Mouse (Mus musculus): ENCODE measurements around the gene Shc3. TPM values are rescaled to one million over a fixed set of nuclear protein-coding genes. Genes with fewer than 3 reads are reported as not detected.
A peak's percentile ranks its signal among the peaks of the same experiment; 100 is the strongest.

Gene Shc3
- total RNA-seq (2015; ENCODE audit: low replicate concordance) = not detected in 2 replicates
- total RNA-seq (2017; ENCODE audit: low replicate concordance) = not detected in 2 replicates

GRCm38 (mm10) chr13:51568911-51569684 lies at the start of gene Shc3:
TSS of gene Shc3 (minus strand) at chr13:51569419.
- ATAC-seq (replicated peaks; ENCODE audit: low FRiP score, poor library complexity, severe bottlenecking) = no peak

DNA sequence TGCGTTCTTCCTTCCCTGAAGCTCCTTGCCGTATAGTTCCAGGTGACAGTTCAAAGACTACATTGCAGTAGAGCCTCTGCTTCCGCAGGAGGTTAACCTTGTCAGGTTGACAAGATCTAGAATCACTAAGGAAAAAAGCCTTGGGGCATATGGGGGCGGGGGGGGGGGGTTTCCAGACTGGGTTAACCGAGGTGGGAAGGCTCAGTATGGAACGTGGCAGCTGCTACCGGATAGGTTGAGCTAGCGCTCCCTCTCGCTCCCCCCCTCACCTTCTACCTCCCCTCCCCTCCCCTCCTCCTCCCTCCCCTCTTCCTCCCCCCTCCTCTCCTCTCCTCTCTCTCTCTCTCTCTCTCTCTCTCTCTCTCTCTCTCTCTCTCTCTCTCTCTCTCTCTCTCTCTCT lies 49.4 kb upstream of the Shc3 start:
- no peak for ATAC-seq (replicated peaks; ENCODE audit: low FRiP score, poor library complexity, severe bottlenecking)

DNA sequence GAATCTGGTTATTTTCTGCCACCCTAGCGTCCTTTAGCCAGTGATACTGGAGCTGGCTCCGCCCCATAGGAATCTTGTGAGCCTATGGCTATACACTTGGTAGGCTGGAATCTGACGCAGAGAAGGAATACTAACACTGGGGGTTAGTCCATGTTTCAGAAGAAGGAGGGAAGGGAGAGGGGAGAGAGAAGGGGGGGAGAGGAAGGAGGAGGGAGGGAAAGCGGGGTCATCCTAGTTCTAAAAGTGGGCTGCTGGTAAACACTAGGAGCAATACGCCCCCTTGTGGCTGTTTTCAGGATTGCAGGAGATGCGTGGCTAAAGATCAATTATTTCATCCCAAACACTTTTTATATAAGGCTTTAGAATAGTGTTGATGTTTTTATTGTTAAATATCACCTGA lies 48.6 kb upstream of the Shc3 start:
- ATAC-seq (replicated peaks; ENCODE audit: low FRiP score, poor library complexity, severe bottlenecking) = 0 out of 2 replicates have a peak, but pooled peaks have one; percentile 25

GRCm38 (mm10) chr13:51617306-51617705 lies 48.1 kb upstream of the Shc3 start:
- ATAC-seq (replicated peaks; ENCODE audit: low FRiP score, poor library complexity, severe bottlenecking) = no peak

GRCm38 (mm10) chr13:51616417-51617044 lies 47.3 kb upstream of the Shc3 start:
- no peak for ATAC-seq (replicated peaks; ENCODE audit: low FRiP score, poor library complexity, severe bottlenecking)

DNA sequence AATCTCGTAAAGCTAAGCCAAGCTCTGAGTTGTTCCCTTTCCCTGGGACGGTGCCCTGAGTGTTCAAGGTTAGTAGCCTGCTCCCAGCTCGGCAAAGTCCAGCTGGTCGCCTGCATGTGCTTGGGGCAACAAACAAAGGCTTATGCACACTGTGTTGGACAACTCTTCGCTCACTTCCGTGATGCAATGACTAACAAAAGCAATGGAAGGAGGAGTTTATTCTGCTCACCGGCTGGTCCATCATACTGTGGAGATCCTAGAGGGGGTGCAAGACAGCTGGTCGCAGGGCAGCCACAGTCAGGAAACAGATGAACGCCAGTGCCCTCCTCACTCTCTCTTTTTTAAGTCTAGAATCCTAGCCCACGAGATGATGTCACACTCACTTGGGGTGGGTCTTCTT lies 46.6 kb upstream of the Shc3 start:
- ATAC-seq (replicated peaks; ENCODE audit: low FRiP score, poor library complexity, severe bottlenecking) = no peak

DNA sequence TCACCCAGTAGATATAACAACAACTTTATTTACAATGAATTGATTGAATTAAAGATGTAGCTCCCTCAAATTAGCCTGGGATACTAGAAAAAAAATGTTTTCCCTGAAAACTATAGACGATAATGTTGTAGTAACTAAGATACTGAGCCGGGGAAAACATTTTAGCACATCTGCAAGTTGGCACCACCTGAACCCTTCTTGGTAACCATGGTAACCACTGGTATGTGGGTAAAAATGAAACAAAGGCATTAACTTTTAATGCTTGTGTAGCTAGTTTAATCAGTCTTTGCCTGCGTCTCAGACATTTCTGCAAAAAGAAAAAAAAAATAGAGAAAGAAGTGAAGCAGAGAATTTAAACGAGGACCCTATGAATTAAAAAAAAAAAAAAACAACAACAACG lies 42.3 kb upstream of the Shc3 start:
- no peak for ATAC-seq (replicated peaks; ENCODE audit: low FRiP score, poor library complexity, severe bottlenecking)

DNA sequence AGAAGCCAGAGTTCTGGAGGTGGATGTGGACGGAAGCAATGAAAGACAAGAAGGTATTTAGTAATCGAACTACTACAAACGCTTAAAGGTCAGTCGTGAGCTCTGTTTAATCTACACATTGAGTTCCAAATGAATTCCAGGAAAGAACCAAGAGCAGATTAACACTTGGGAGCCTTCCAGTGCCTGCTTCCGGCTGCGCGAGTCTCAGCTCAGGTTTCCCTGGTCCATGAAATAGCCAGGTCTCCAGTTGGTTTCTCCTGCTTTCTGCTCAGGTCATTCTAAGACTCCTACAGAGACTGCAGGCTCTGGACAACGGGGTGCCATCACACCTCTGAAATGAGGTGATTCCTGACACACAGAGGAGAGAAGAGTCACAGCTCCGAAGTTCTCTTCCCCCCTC lies 41.8 kb upstream of the Shc3 start:
- ATAC-seq (replicated peaks; ENCODE audit: low FRiP score, poor library complexity, severe bottlenecking) = no peak

GRCm38 (mm10) chr13:51609231-51609630 lies 40.0 kb upstream of the Shc3 start:
- no peak for ATAC-seq (replicated peaks; ENCODE audit: low FRiP score, poor library complexity, severe bottlenecking)

DNA sequence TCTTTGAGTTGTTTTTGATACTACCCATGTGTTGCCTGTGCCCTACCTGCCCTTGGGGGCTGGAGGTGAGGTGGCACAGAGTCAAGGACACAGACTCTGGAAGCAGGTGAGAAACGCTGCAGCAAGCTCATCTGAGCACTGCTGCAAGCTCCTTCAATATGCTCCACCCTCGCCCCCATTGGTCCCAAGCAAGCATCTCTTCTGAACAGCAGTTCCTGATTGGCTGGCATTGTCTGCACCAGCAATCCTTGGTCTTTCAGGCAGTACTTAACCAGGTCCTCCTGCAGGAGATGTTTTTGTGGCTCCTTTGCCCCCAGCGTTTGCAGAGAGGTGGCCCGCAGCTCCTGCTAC lies 34.6 kb upstream of the Shc3 start:
- ATAC-seq (replicated peaks; ENCODE audit: low FRiP score, poor library complexity, severe bottlenecking) = no peak

- no peak for ATAC-seq (replicated peaks; ENCODE audit: low FRiP score, poor library complexity, severe bottlenecking)
Measured at GRCm38 (mm10) chr13:51603221-51603893, 34.1 kb upstream of the Shc3 start.

DNA sequence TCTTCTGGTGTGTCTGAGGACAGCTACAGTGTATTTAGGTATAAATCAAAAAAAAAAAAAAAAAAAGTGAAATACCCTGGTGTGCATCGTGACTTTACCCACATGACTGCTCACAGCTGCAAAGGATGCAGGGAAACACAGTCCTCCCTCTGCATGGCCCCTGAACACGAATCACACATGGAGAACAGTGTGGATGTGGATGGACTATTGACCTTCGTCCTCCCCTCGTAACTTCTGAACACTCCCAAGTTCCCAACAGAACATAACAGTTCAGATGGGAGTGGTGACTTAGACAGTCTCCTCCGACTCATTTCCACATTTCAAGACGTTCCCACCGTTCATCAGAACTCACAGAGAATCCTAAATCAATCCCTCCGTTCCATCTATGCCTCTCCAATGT lies 33.5 kb upstream of the Shc3 start:
- ATAC-seq (replicated peaks; ENCODE audit: low FRiP score, poor library complexity, severe bottlenecking) = no peak

- no peak for ATAC-seq (replicated peaks; ENCODE audit: low FRiP score, poor library complexity, severe bottlenecking)
Measured at GRCm38 (mm10) chr13:51600169-51600568, 30.9 kb upstream of the Shc3 start.

DNA sequence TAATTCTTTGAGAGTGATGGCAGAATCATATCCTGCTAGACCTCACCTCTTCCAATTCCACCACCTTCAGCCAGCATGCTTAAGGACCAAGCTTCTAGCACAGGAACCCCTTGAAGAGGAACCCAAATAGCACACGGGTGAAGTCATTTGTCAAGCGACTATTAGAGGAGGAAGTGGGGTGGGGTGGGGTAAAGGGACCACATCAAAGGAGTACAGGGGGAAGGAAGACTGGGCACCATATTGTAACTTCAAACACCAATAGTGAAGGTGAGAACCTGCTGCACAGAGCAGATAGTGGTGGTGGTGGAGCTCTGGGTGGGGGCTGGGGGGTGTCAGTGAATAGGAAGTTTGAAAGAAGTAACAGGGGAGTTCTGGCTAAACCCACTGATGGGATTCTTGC lies 28.8 kb upstream of the Shc3 start:
- ATAC-seq (replicated peaks; ENCODE audit: low FRiP score, poor library complexity, severe bottlenecking) = no peak

DNA sequence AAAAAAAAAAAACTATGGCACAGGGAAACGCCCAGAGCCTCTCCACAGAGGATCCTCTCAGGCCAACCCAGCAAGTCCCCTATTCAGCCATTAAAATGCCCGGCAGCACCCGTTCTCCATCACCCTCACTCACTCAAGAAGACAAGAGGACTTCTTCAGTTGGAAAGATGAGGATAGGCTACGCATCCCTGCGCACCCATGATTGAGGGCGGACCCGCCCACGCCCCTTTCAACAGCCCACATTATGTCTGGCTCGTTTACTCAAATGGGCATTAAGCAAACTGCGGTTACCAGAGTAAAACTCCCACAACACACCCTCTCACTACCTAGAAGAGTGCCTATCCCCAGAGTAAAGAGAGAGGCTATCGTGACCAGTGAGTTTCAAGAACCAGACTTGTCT lies 26.2 kb upstream of the Shc3 start:
- no peak for ATAC-seq (replicated peaks; ENCODE audit: low FRiP score, poor library complexity, severe bottlenecking)

GRCm38 (mm10) chr13:51594656-51595311 lies 25.6 kb upstream of the Shc3 start:
- no peak for ATAC-seq (replicated peaks; ENCODE audit: low FRiP score, poor library complexity, severe bottlenecking)

DNA sequence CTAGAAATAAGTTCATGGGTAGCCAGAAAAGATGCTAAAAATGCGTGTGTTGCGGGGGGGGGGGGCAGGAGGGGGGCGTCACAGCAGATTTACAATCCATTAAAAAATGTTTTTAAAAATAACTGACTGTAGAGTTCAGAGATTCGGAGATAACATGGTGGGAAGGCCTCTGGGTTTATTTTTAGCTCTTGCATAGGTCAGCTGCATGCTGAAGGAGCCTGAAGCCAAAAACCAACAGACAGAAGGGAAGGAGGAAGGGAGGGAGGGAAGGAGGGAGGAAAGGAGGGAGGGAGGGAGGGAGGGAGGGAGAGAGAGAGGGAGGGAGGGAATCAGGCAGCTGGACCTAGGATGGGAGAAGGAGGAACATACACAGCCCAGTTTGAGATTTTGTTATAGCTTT lies 18.8 kb upstream of the Shc3 start:
- ATAC-seq (replicated peaks; ENCODE audit: low FRiP score, poor library complexity, severe bottlenecking) = no peak

- ATAC-seq (replicated peaks; ENCODE audit: low FRiP score, poor library complexity, severe bottlenecking) = no peak
Measured at GRCm38 (mm10) chr13:51582204-51582603, 13.0 kb upstream of the Shc3 start.

DNA sequence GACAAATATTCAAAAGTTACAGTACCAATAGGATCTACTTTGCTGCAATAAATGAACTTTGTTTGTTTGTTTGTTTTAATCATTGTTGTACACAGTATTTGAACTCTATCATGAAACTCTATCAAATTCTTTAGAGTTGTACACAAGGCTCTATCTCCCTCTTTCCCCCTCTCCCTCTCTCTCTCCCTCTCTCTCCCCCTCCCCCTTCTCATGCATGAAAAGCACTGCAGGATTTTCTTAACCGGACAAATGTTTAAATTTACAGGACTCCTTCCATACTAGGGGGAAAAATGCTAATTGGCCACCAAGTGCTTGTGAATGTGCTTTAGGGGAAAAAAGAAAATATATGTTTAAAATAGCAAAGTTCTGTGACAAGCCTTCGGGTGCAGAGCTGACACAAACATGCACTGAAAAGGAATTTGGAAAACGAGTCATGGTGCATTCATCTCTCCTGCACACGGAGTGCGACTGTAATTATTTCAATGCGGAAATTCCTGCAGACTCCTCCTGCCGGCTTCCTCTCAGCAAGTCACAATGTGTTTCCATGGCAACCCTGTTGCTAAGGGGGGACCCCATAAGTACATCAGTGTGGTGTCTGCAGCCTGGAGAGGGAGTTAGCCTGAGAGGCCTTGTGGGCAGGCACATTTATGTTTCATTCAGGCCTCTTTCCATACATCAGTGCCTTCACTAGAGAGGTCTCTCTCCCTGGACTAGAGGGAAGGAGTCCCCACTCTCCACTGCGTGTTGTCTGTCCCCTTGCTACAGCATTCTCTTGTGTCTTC lies 11.2 kb upstream of the Shc3 start:
- no peak for ATAC-seq (replicated peaks; ENCODE audit: low FRiP score, poor library complexity, severe bottlenecking)

GRCm38 (mm10) chr13:51573849-51574248 lies 4.6 kb upstream of the Shc3 start:
- ATAC-seq (replicated peaks; ENCODE audit: low FRiP score, poor library complexity, severe bottlenecking) = no peak
